Mouse (Mus musculus) C2C12 (cell line): ENCODE measurements around the gene Taz.

Experiments used
- CEBPB ChIP-seq: IDR thresholded peaks from one replicate; pipeline ENCODE4 v1.6.1; 2011; ENCODE audit warnings: low read depth, mild to moderate bottlenecking, control low read depth, moderate library complexity
- CTCF ChIP-seq: IDR thresholded peaks from one replicate; pipeline ENCODE4 v1.5.1; 2011; ENCODE audit not compliant: control insufficient read depth, insufficient read depth, insufficient read length
- MAX ChIP-seq: IDR thresholded peaks from one replicate; pipeline ENCODE4 v1.6.1; 2011; ENCODE audit warnings: mild to moderate bottlenecking, control low read depth
- MYOD1 ChIP-seq: IDR thresholded peaks from one replicate; pipeline ENCODE4 v1.6.1; 2011; ENCODE audit warnings: low read depth; ENCODE audit not compliant: control insufficient read depth, insufficient read length
- MYOG ChIP-seq: IDR thresholded peaks from one replicate; pipeline ENCODE4 v1.6.1; 2011; ENCODE audit not compliant: control insufficient read depth, insufficient read length; ENCODE audit errors: extremely low read depth
- USF1 ChIP-seq: IDR thresholded peaks from one replicate; pipeline ENCODE4 v1.6.1; 2011; ENCODE audit warnings: low read depth, mild to moderate bottlenecking, control low read depth, moderate library complexity

DNA sequence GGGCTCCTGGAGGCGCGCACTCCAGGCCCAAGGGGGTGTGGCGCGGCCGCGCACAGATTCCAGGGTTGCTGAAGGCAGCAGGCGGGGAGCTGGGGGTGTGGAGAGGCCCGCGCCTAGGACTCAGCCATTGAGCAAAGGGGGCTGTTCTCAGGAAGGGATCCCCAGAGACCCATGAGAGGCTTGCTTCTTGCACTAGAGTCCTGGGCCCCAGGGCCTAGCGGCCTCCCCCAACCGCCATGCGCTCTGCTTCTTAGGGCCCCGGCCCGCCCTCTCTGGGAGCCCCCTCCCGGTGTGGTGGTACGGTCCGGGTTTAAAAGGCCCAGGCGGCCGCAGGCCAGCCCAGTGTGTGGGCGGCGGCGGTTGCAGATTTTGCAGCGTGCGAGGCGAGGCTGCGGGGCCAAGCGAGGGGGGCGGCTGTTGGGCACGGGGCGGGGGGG, 47.0 kb downstream of the Taz start, which contains the start of gene Plxna3:
- TF ChIP-seq CEBPB (no peak), USF1 (no peak), CTCF (no peak), MAX (peak; percentile 25), MYOD1 (no peak), MYOG (no peak)
